Mouse (Mus musculus) kidney, adult 2 months (tissue): Measurements from ENCODE around the gene Cdc42bpg.

Experiments used
- CTCF ChIP-seq: fragments of 200-500 bp; conservative IDR thresholded peaks from 2 replicates; pipeline ENCODE4 v1.5.1; 2011; ENCODE audit warnings: low read depth, mild to moderate bottlenecking, control low read depth, low read length, moderate library complexity, mixed read lengths; ENCODE audit not compliant: insufficient read depth, insufficient read length
- POLR2A ChIP-seq: fragments of 200-500 bp; IDR thresholded peaks from one replicate; pipeline ENCODE4 v1.6.1; 2011; ENCODE audit warnings: low read depth, low read length, control low read depth

DNA sequence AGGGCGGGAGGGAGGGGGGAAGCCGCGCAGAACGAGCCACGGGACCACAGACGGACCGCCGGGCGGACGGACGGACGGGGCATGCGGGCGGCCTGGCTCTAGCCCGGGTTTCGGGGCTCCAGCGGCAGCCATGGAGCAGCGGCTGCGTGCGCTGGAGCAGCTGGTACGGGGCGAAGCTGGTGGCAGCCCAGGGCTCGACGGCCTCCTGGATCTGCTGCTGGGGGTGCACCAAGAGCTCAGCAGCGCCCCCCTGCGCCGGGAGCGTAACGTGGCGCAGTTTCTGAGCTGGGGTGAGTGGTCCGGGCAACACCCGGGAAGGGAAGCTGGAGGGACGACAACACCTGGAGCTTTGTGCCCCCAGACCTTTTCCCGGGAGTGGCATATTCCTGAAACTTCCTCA lies 330 bp downstream of the Cdc42bpg start:
- no peak for TF ChIP-seq POLR2A
- peak; percentile 71 for TF ChIP-seq CTCF
